Mouse (Mus musculus): ENCODE measurements around the gene Sorcs2.

Gene Sorcs2

GRCm38 (mm10) chr5:36228405-36229370, 169.3 kb downstream of the Sorcs2 start:
- DNase-seq (ENCODE audit: low spot score), result no peak

- no peak for DNase-seq (ENCODE audit: low spot score)
Observed at GRCm38 (mm10) chr5:36226296-36226695, 171.6 kb downstream of the Sorcs2 start.

GRCm38 (mm10) chr5:36225855-36226254, 172.1 kb downstream of the Sorcs2 start:
- no peak for DNase-seq (ENCODE audit: low spot score)

- DNase-seq (ENCODE audit: low spot score), result no peak
Observed at GRCm38 (mm10) chr5:36223787-36224186, 174.2 kb downstream of the Sorcs2 start.

- no peak for DNase-seq (ENCODE audit: low spot score)
Observed at GRCm38 (mm10) chr5:36220626-36221025, 177.3 kb downstream of the Sorcs2 start.

GRCm38 (mm10) chr5:36220105-36220504, 177.8 kb downstream of the Sorcs2 start:
- no peak for DNase-seq (ENCODE audit: low spot score)

GRCm38 (mm10) chr5:36213310-36213709, 184.6 kb downstream of the Sorcs2 start:
- DNase-seq (ENCODE audit: low spot score), result no peak

GRCm38 (mm10) chr5:36208803-36209202, 189.1 kb downstream of the Sorcs2 start:
- no peak for DNase-seq (ENCODE audit: low spot score)

- no peak for DNase-seq (ENCODE audit: low spot score)
Observed at GRCm38 (mm10) chr5:36205397-36205796, 192.5 kb downstream of the Sorcs2 start.

GRCm38 (mm10) chr5:36203916-36204315, 194.0 kb downstream of the Sorcs2 start, which contains the start of gene Psapl1:
Psapl1 (plus strand) TSS chr5:36204021.
- no peak for DNase-seq (ENCODE audit: low spot score)

GRCm38 (mm10) chr5:36203421-36203820, 194.5 kb downstream of the Sorcs2 start:
- DNase-seq (ENCODE audit: low spot score), result no peak

GRCm38 (mm10) chr5:36202781-36203180, 195.2 kb downstream of the Sorcs2 start:
- DNase-seq (ENCODE audit: low spot score), result no peak

GRCm38 (mm10) chr5:36199519-36199918, 198.4 kb downstream of the Sorcs2 start:
- no peak for DNase-seq (ENCODE audit: low spot score)

GRCm38 (mm10) chr5:36195436-36195835, 202.5 kb downstream of the Sorcs2 start:
- DNase-seq (ENCODE audit: low spot score), result no peak

GRCm38 (mm10) chr5:36194631-36195030, 203.3 kb downstream of the Sorcs2 start:
- no peak for DNase-seq (ENCODE audit: low spot score)

GRCm38 (mm10) chr5:36192677-36193076, 205.3 kb downstream of the Sorcs2 start:
- DNase-seq (ENCODE audit: low spot score), result no peak

- no peak for DNase-seq (ENCODE audit: low spot score)
Observed at GRCm38 (mm10) chr5:36191876-36192275, 206.1 kb downstream of the Sorcs2 start.

GRCm38 (mm10) chr5:36191285-36191684, 206.7 kb downstream of the Sorcs2 start:
- DNase-seq (ENCODE audit: low spot score), result no peak

GRCm38 (mm10) chr5:36188310-36188709, 209.6 kb downstream of the Sorcs2 start:
- no peak for DNase-seq (ENCODE audit: low spot score)

- no peak for DNase-seq (ENCODE audit: low spot score)
Observed at GRCm38 (mm10) chr5:36186294-36187053, 211.5 kb downstream of the Sorcs2 start.

- DNase-seq (ENCODE audit: low spot score), result no peak
Observed at GRCm38 (mm10) chr5:36182326-36182725, 215.6 kb downstream of the Sorcs2 start.

- DNase-seq (ENCODE audit: low spot score), result no peak
Observed at GRCm38 (mm10) chr5:36179708-36180107, 218.2 kb downstream of the Sorcs2 start.

- DNase-seq (ENCODE audit: low spot score), result no peak
Observed at GRCm38 (mm10) chr5:36178785-36179184, 219.2 kb downstream of the Sorcs2 start.

Data from ovary, postnatal 10 days (tissue).